Mouse (Mus musculus) cortical plate, adult 2 months (tissue): ENCODE measurements around the gene Hoxd10.

Experiments
- CTCF ChIP-seq: fragments of 200-500 bp; IDR thresholded peaks from 2 replicates; pipeline ENCODE4 v1.5.1; 2011; ENCODE audit warnings: mild to moderate bottlenecking, control low read depth, low read length; ENCODE audit not compliant: insufficient read depth; ENCODE audit errors: extremely low read depth
- POLR2A ChIP-seq: fragments of 200-500 bp; IDR thresholded peaks from 2 replicates; pipeline ENCODE4 v1.6.1; 2011; ENCODE audit warnings: mild to moderate bottlenecking, low read length, control low read depth; ENCODE audit not compliant: insufficient read depth; ENCODE audit errors: extremely low read depth

- TF ChIP-seq CTCF = no peak
- no peak for TF ChIP-seq POLR2A
These were observed 12.7 kb upstream of the Hoxd10 start, which contains the start of gene Hoxd11 for GRCm38 (mm10) chr2:74678891-74679595.
